Mouse (Mus musculus) forelimb bud, embryonic 11.5 days (tissue): ENCODE measurements around the gene Wfdc6a.
A peak's percentile ranks its signal among the peaks of the same experiment; 100 is the strongest.

Source experiments
- DNase-seq: peaks from one replicate; pipeline ENCODE4 v3.0.0-alpha.2; 2012; ENCODE audit warnings: low read depth, low spot score

Wfdc6a gene

DNA sequence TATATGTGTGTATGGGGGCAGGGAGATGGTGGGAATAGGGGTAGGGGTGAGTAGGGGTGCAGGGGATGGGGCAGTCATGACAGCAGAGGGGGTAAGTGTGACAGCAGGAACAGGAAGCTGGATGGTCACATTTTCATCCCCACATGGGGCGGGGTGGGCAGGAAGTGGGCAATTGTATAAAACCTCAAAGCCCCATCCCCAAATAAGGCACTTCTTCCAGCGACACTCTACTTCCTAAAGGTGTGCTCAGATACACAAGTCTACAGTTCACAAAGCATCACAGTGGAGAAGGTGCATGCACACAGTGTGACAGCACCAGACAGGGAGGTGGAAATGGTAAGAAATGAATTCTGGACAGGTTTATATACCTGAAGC lies 34.4 kb downstream of the Wfdc6a start:
- no peak for DNase-seq

DNA sequence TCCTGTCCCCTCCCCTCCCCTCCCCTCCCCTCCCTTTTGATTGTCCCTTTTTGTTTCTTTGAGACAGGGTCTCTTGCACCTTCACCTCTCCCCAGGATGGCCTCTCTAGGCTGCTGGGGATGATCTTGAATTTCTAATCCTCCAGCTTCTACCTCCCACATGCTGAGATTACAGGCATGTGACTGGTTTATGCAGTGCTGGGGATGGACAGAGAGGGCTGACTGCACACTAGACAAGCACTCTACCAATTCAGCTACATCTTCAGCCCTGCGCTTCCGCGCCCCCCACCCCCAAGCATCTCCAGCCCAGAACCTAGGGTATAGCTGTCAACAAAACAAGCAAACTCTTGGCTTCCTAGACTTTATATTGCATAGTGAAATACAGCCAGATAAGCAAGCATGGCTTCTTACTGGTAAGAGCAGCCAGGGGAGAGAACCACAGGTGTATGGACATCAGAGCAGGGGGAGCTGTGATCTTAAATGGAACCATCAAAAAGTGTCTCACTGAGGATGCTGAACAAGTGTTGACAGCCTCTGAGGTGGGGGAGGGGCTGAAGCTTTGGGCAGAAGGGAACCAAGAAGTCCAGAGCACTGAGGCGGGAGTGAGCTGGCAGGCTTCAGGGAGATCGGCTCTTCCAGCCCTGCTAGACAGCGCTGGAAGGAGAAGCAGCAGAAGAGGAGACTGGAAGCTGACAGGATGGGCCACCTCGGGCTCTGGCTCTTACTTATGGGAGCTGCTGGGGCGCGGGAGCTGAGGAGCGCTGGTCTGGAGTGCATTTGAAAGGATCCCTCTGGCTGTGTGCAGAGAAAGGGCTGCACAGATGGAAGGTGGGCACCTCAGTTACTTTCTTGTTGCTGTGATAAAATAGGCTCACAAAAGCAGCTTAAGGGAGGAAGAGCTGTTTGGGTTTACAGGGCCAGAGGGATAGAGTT lies 35.0 kb downstream of the Wfdc6a start:
- DNase-seq, result no peak

DNA sequence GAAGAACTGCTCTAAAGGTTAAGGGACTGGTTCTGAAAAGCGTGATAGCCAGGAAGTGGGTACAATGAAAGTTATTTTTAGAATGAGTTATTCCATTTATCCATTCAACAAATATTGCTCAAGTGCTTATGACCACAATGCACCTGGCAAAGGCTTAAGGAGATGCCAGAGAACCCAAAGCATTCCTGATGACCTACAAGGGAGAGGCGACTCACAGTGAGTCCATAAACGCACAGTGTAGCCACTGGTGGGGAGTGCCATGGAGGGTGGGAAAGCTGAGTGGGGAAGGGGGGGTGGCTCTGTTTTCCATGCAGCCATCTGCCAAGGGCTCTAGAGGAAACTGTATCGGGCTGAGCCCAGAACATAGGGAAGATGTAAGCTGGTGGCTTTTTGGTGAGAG lies 35.9 kb downstream of the Wfdc6a start:
- DNase-seq, result no peak

DNA sequence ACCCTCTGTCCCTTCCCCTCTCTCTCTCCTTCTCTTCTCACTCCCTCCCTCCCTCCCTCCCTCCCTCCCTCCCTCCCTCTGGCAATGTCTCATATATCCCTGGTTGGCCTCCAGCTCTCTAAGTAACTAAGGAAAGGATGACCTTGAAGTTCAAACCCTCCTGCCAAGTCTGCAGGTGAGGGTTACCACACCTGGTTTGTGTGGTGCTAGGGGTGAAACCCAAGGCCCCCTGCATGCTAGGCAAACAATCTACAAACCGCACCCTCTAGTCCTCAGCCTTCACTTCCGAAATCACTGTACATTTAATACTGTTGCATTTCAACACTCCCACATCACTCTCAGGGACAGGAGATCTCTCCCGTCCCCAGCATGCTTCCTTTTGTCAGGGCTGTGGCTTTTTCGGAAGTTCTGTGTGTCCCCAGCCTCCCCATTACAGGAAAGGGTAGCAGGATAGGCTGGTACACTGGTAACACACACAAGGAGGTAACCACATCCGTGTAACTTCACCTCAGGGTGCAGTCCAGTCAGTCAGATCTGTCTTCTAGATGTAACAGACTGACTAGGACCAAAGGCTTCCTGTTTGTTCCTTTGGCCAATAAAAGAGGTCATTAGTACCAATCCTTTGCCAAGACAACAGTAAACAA lies 40.7 kb downstream of the Wfdc6a start:
- no peak for DNase-seq

DNA sequence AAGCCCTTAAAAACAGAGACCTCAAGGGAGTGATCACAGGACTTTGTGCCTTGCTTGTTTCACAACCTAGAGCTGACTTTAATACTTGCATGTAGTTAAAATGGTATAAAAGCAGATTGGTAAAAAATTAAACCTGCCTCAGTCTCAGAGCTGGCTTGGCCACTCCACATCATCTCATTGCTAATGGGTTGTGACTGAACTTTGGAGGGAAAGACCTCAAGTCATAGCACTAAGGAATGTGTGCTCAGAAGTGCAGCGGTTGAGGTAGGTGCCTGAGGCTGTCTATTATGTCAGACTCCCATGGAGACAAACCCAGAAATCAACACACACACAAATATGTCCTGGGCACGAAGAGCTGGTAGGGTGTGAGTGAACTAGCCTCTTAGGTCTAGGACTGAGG lies 41.5 kb downstream of the Wfdc6a start:
- DNase-seq, result no peak

DNA sequence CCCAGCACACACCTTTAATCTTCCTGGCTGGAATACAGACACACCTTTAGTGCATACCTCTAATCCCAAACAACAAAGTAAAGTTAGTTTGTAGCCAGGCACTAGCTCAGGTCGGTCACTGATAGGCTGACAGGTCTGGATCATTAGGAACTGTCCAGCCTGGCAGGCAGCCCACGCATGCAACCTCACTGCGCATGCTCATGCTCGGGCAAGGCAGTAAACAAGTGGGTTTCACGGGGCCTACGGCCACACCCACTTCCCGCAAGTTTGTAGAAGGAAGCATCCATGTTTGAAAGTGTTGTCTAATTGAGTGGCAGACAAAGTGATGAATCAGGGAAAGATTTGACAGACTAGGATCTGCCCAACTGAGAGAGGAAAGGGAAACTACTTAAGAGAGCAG lies 42.6 kb downstream of the Wfdc6a start:
- DNase-seq, result no peak

DNA sequence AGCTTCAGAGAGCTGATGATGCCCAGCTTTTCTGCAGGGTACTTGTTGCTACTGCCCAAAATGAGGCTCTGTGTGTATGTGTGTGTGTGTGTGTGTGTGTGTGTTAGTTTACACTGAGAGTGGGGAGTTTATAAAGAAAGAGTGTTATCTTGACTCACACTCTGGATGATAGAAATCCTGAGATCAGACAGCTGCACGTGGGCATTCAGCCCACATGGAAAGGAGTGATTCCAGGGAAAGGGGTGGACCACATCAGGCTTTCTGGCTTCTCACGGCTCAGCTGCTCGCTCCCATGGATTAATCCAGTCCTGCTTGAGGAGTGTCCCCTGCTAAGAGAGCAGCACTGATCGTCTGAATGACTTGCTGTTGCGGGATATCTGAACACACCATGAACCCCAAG lies 43.1 kb downstream of the Wfdc6a start:
- no peak for DNase-seq

DNA sequence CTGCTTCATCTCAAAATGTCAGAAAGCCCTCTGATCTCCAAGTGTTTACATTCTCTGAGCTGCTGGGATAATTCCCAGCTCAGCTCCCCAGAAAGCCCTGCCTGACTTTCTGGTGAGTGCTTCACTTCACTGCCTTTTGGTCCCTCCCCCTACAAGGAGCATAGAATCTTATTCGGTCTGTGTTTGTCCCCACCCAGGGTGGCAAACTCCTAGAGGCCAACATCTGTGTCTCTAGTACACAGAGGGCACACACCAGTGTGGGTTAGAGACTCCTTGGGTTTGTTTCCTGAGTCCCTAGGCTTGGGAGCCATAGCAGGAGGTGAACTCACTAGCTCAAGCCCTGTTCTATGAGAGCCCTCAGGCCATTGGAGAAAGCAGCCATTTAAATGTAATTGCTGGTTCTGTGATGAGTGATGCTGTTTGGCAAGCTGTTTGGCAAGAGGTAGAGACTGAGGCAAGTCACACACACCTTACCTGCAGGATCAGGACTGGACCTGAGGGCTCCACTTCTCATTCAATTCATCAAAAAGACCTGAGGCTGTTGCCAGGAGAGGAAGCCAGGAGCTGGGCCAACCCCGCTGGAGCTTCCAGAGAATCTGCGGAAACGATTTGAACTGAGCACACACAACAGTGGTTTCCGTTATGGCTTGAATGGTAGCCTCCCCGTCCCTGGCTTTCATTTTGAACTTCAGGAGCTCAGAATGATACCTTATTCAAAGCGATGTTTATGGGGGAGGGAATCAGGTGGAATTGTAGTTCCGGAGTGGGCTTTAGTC lies 44.4 kb downstream of the Wfdc6a start:
- no peak for DNase-seq

DNA sequence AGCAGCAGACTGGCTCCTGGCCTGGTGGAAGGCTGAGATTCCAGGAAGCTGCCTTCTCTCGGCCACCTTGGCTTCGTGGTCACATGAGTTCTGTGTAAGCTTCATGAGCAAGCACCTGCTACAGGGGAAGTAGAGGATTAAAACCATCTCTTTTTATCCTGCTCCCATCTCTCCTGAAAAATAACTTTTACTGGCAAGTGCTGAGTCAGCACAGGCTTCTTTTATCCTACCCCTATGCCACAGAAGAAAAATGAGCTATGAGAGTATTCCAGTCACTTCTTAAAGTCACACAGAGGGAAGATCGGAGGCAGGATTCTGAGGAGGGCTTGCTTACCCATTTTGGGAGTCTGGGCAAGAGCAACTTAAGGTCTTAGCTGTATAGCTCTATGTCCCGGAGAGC lies 48.2 kb downstream of the Wfdc6a start:
- DNase-seq, result no peak

DNA sequence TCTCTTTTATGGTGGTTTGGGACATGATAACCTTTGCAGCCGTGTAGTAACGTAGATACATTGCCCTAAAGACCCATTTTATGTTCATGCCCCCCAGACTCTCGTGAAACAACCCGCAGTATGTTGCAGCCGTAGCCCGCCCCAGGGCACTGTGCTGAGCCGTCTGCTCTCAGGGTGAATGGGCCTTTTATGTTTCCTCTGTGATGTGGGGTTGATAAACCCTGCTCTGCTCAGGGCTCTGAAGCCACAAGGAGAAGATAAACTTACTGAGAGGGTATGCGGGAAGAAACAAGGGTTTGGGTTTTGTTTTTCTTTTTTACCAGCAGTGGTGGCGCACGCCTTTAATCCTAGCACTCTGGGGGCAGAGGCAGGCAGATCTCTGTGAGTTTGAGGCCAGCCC lies 50.9 kb downstream of the Wfdc6a start:
- no peak for DNase-seq

DNA sequence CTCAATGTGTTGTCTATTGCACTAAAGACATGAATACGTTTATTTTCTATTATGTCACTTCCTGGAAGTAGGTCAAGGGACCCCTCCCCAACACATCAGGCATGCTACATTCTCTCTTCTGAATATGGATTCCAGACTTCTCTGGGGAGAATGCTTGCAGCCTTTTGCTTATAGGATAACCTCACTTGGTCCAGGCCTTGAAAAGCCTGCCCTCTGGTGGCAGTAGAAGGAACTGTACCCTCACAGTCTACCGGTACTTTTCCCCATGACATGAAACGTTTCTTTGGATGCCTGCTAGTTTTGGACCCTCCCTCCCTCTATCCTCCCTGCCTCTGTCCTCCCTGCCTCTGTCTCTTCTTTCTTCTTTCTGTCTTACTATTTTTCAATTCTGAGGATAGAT lies 54.1 kb downstream of the Wfdc6a start:
- peak; percentile 76 for DNase-seq
